Mouse (Mus musculus): ENCODE data around the gene Gjb3.

Gjb3 gene

GRCm38 (mm10) chr4:127330181-127331100 lies at the start of gene Gjb3:
TSS of gene Gjb3 (minus strand) at chr4:127330844.
- no peak for DNase-seq

DNA sequence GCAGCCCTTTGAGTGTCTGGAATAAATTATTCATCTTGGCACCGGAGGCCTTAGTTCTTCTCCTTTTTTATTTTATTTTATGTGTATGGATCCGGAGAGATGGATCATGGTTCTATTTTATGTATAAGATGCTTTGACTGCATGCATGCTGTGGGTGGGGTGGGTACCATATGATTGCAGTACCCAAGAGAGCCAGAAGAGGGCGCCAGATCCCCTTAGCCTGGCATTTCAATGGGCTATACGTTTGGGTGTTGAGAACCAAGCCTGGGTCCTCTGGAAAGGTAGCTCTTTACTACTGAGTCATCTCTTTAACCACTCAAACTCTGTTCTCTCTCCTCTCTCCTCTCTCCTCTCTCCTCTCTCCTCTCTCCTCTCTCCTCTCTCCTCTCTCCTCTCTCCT lies 46.7 kb upstream of the Gjb3 start:
- no peak for DNase-seq

DNA sequence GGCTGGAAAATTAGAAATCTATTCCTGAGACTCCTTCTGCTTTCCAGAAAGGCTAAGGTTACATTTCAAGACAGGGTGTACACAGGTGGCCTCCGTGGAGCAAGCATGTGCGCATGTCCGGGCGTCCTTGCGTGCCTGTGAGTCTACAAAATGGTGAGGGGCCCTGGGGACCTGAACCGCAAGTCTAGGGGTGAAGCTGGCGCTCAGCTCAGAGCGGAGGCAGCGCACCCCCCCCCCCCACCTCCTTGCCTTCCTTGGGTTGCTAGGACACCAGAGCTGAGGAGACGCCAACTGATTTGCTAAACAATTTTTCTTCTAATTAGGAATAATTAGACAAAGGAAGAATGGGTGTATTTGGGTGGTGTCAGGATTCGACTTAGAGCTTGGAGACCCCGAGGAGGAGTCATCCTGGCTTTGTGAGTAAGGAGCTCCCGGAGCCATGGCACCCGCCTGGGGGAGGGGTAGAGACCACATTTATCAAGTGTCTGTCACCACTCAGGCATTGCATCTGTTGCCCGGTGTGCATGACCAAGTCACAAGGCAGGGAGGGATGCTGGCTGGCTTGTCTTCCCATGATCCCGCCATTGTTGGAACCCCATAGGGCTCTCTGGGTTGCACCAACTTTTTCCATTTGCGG lies 45.0 kb upstream of the Gjb3 start:
- no peak for DNase-seq

DNA sequence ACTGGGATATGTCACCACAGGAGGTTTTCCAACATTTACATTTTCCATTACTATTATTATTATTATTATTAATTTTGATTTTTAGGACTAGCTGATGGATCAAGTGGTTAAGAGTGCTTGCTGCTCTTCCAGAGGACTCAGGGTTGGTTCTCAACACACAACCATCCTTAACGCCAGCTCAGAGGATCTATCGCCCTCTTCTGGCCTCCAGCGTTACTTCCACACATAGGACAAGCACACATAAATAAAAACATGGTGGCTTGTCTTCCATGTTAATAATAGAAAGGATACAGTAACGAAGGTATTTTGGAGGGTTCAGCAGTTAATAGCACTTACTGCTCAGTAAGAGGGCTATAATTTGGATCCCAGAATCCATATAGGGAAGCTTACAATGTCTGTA lies 44.0 kb upstream of the Gjb3 start:
- no peak for DNase-seq

DNA sequence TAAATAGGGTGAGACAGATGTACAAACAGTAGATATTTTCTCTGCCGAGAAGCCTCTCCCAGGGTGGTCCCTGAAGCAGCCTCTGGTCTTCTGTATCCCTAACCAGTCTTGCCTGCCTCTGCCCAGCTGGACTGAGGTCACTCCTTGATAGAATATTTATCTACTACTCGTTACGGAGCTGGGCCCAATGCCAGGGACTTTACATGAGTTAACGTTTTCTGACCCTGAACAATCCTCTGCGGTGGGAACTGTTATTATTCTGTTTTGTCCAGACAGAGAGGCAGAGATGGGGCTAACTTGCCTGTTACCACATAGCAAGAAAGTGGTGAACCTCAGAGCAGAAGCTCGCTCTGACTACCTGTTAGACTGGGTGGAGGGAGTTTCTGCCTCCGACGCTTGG lies 42.8 kb upstream of the Gjb3 start:
- no peak for DNase-seq

DNA sequence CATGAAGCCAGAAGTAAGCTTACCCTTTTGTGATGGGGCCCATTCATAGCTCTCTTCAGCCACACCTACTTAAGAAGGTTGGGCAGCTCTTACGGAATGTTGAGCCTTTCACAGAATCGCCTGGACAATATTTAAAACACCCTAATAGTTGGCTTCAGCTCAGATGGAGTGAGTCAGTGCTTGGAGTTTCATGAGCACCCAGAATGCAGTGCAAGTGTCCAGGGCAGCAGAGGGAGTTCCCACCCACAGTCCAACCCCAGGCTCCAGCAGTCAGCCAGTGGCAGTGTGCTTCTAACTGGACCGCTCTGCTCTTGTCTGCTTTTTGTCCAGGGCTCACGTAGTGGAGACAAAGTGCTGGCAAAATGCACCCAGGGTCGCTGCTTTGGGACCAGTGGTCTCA lies 40.9 kb upstream of the Gjb3 start:
- peak; percentile 61 for DNase-seq

DNA sequence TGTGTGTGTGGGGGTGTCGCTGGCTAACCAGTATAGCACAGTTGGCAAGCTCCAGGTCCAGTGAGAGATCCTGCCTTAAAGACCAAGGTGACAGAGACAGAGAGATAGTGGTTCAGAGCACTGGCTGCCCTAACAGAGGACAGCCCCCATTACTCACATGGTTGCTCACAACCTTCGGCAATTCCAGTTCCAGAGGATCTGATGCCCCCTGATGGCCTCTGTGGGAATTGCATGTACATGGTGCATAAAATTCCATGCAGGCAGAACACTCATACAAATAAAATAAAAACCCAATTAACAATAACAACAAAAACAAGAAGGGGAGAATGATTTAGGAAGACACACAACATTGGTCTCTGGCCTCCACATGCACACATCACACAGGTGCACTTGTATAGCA lies 39.8 kb upstream of the Gjb3 start:
- no peak for DNase-seq

DNA sequence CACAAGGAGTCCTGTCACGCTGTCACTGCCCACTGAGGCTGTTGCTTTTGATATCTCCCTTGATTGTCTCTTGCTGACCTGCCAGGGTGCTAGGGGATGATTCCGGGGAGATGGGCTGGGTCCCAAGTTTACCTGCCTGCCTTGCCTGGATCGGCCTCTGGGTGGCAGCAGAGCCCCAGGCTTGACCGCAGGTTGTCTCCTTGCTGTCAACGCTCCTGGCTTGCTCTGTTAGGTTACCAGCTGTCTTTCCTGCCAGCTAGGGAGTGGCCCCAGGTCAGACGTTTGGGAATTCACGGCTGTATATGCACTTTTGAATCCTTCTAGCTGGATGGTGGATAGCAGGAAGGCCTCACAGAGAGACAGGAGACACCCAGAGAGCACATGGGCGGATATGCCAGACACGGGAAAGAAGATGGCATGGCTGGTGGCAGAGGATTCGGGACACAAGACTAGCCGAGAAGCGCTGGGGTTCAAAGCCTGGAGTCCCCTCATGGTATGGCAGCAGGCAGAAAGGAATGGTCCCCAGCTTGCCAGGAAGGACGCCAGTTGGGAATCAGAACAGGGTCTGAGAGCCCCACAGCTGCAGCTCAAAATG lies 37.8 kb upstream of the Gjb3 start:
- peak; percentile 62 for DNase-seq

GRCm38 (mm10) chr4:127365834-127366233 lies 35.2 kb upstream of the Gjb3 start:
- DNase-seq: no peak

DNA sequence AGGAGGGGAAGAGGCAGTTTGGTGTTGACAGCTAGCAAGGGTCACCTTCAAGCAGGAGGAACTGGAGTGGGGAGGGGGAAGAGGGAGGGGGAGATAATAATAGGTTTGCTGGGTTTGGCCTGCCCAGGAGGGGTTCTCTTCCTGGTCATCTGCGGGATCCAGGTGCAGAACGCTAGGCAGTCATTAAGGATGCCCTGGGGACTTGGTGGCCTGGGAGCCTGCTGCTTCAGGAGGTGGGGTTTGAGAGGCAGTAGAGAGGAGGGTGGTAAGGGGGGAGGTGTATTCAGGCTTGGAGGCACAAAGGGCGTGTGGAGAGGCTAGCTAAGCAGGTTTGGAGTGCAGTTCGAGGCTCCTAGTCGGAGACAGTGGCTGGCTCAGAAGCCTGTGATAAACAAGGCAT lies 34.8 kb upstream of the Gjb3 start:
- no peak for DNase-seq

DNA sequence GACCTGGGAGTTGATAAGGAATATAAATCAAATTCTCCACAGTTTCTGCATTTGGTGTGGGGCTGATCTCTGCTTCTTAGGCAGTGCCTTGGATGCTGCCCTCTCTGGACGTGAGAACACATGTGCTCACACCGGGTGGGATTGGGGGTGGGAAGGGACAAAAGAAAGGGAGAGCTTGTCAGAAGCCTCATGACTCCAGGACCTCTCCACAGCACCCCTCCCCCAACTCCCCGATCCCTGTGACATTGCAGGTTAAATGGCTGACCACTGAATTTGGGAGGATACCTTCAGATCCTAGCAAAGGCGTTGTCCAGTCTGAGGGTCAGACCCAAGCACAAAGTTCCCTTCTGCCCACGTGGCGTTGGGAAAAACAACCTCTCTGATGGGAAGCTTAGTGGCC lies 33.8 kb upstream of the Gjb3 start:
- no peak for DNase-seq

- DNase-seq: peak; percentile 13
Observed at GRCm38 (mm10) chr4:127363331-127363730, 32.7 kb upstream of the Gjb3 start.

DNA sequence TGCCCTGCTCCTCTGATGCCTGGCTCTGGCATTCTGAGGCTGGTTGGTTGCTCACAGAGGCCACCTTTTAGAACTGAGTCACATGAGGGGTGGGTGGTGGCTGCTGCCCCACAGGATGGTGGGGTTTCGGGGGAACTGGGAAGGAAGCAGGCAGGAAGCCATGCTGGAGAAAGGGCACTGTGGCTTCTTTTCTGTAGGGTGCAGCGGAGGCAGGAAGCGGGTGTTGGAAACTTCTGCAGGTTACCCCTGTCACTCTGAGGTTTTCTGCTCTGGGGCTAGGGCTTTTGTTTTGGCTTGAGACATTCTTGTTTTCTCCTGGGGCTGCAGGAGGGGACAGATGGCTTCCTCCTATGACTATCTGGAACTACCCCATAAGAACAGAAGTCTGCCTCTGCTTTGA lies 31.9 kb upstream of the Gjb3 start:
- no peak for DNase-seq

DNA sequence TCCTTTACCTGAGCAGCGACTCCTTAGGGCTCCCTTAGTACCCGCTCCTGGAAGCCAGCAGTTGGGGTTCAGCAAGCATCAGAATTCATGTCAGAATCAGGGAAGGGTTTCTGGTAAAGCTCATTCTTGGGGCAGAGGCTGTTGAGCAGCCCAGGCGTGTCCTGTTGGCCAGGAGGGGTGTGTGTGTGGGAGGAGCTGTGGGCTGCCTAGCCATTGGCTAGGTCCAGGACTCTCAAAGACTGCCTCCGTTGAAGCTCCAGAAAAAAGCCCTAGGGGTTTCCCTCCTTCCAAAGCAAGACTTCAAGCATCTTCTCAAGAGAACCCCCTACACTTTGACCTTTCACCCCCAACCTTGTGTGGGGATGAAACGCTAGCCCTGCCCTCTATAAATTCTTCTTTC lies 27.4 kb upstream of the Gjb3 start, which contains the start of gene Gjb5:
Gene Gjb5 (minus strand): TSS at position 164 of the 400 bp plus-strand sequence.
- peak; percentile 41 for DNase-seq

DNA sequence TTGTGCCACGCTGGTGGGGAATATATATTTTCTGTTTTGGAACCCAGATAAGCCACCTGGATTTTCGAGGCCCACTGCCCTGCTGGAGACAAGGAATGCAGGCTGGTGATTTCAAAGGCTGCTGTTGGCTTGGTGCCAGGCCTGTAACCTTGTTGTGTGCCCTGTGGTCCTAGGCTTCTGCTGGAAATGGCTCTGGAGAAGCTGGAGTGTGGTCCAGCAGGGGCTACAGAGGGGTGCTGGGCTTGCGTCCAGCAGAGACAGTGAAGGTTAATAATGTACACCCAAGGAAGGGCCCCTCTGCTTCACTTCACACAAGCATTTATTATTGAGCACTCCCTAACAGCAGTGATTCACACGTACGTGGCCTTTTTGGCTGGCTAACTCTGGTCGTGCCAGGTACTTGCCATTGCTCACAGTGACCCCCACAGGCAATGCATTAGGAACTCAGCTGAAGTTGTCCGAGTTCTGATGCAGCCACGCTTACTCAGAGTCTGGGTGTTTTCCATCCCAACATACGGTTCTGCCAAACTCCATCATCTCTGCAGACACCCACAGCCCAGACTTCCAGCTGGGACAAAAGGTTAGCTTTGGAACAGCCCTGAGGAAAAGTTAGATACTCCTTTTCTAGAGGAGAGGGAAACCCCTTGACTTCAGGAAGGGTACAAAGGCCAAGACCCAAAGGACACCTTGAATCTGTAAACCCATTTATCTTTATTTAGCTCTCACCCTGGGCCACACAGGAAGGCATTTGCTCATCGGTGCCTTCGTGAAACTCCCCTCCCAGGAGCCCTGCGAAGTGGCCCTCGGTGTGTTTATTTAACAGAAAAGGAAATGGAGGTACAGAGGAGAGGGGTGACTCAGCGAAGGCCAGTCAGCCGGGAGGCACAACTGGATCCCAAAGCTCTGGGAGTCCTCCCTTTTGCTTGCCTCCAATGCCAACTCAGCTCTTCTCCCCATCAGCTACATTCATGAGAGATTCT lies 24.2 kb upstream of the Gjb3 start:
- DNase-seq: peak; percentile 21

DNA sequence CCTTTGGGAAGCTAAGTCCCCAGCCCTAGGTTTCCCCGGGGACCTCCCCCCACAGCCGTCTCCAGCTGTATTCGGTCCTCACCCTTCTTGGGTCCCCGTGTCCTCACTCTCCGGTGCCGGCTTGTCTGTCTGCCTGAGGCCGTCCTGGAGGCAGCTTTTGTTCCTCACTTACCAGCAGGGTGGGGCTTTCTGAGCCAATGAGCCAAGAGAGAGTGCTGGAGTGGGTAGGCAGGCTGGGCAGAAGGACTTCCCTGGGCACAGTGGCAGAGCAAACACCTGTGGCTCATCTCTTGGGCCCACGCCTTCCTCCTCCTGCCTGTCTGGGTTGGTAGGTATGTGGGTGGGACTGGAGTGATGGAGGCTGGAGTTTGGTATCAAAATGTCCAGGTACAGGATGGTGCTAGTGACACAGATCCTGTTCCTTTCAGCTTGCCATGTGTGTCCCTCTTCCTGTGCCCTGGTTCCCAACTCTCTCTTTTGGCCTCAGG lies 23.4 kb upstream of the Gjb3 start, which contains the start of gene Gjb4:
Gene Gjb4 (minus strand): TSS at position 131 of the 488 bp plus-strand sequence.
- DNase-seq: peak; percentile 35

DNA sequence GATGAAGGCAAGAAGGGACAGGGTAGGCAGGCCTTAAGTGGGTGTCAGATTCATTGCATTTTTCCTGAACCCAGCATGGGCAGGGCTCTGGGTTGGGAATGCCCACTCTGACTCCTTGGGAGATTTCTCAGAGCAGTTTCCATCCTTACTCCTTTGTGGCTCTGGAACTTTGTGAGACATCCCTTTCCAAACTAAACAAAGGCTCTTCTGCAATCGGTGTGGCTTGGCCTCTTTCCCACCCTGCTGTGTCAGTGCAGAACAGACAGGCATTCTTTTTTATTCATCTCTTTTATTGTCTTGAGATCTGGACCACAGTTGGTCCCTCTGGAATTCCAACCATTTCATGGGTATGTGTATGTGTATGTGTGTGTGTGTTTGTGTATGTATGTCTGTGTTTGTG lies 21.9 kb upstream of the Gjb3 start:
- no peak for DNase-seq

- DNase-seq: no peak
Observed at GRCm38 (mm10) chr4:127349560-127350300, 19.1 kb upstream of the Gjb3 start.

- no peak for DNase-seq
Observed at GRCm38 (mm10) chr4:127345000-127345399, 14.4 kb upstream of the Gjb3 start.

DNA sequence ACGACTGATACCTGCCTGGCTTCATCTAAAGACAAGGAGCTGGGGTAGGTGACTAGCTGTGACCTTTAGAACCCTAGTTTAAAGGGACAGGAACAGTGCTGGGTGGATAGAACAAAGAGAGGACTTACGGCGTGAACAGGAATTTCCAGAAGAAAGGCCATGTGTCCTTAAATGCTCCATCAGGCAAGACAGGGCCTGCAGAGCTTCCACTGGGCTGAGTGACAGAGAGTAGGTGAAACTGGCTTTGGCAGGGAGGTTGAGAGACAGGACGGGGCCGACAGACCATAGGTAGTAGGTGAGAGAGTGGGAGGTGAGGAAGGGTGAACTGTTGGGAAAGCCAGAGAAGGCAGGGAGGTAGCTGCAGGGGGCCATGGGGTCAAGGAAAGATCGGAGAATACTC lies 10.7 kb upstream of the Gjb3 start:
- no peak for DNase-seq

- no peak for DNase-seq
Observed at GRCm38 (mm10) chr4:127337668-127338067, 7.0 kb upstream of the Gjb3 start.

All from lung, postnatal 36 days (tissue).